Mouse (Mus musculus): ENCODE data around the gene 4930544D05Rik. TPM values are rescaled to one million over a fixed set of nuclear protein-coding genes. Genes with fewer than 3 reads are reported as not detected.

4930544D05Rik gene
- polyA plus RNA-seq, 1 experiment from 2014 or later: not detected

DNA sequence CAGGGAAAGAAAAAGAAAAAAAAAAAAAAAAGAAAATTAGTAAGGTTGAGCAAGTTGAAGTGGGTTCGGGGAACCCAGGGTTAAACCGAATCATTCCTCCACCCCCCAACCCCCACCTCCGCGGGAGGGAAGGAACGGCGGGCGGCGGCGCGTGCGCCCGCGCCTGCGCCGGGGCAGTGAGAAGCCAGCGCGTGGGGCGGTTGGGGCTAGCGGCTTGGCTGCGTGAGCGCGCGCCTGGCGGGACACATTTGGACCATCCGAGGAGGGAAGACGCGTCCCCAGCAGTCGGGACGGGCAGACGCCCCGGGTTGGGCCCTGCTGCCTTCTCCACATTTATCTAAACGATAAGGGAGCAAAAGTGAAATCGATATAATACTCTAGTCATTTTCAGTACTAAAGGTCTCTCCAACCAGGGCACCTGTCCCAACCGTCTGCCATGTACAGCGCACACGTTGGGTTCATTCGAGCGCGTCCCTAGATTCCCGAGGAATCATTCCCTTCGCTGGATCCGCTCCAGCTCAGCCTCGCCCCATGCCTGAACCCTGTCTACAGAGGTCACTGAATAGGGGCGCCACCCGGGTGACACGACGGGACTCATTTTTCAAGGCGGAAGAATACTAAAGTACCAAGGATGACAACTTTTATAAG lies 39.4 kb downstream of the 4930544D05Rik start:
- peaks cover 13% of the 10 kb centered on the region for H3K4me1 ChIP-seq (replicated peaks; ENCODE audit: control insufficient read depth, insufficient read depth, low read length)
- ATAC-seq: peak; percentile 60
- H3K36me3 ChIP-seq (ENCODE audit: control insufficient read depth, insufficient read depth): peaks cover 26% of the 10 kb centered on the region
- TF ChIP-seq CTCF (IDR thresholded peaks at IDR 0.05; ENCODE audit: low read depth): no peak
- peak overlapping the region; percentile 100 for H3K4me3 ChIP-seq (ENCODE audit: low read depth, low read length)
- H3K27me3 ChIP-seq (replicated peaks; ENCODE audit: control insufficient read depth, insufficient read depth, low read length): no peaks in the 10 kb centered on the region
- under 1% methylated on average over 48 of the region's 48 CpGs for WGBS
- H3K27ac ChIP-seq (ENCODE audit: low read depth, low read length): peak overlapping the region; percentile 99
- peak overlapping the region; percentile 91 for H3K4me2 ChIP-seq (replicated peaks; ENCODE audit: low read depth)
- H3K9me3 ChIP-seq (ENCODE audit: control insufficient read depth): no peaks in the 10 kb centered on the region
- peak overlapping the region; percentile 45 for H3K9ac ChIP-seq (ENCODE audit: low read depth, low read length)

DNA sequence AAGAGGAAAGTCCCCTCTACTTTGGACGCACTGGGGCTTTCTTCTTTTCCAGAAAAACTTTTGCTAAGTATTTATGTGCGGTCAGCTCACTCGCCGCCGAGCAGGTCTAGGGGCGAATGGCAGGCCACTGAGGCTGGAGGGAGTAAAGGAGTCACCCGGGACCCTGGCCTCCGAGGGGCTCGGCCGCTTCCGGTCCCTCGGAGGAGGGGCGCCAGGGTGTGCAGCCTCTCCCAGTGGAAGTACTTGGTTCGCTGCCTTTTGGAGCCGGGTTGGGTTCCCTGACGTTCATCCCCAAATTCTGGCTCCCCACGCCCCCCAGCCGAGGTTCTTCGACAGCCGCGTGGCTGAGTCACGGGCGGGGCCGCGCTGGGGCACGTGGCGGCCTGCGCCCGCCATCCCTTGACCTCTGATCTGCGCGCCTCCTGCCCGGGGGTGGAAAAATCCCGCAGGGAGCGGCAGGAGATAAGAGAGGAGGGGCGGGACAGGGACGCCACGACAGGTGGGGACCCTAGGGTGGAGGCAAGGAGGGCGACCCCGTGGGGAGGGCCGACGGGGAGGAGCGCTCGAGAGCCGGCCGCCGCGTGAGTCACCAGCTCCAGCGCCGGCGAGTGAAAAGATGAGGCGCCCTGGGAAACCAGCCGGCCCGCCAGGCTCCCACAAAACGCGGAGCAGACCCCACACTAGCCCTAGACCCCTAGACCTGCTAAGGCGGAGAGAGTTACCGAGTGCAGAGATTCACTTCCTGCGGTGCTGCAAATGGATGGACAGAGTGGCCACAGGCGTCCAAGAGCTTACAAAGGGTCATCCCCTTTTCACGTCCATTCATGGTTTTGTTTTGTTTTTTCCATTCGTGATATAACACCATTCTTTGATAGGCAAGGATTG lies 40.2 kb downstream of the 4930544D05Rik start:
- Histone ChIP-seq H3K4me2 (replicated peaks; ENCODE audit: low read depth) (peak overlapping the region; percentile 91), H3K9me3 (ENCODE audit: control insufficient read depth) (no peaks in the 10 kb centered on the region), H3K9ac (ENCODE audit: low read depth, low read length) (peak overlapping the region; percentile 45), H3K4me3 (ENCODE audit: low read depth, low read length) (peak overlapping the region; percentile 100), H3K4me1 (replicated peaks; ENCODE audit: control insufficient read depth, insufficient read depth, low read length) (peaks cover 13% of the 10 kb centered on the region), H3K27me3 (replicated peaks; ENCODE audit: control insufficient read depth, insufficient read depth, low read length) (no peaks in the 10 kb centered on the region), H3K27ac (ENCODE audit: low read depth, low read length) (peak overlapping the region; percentile 99), H3K36me3 (ENCODE audit: control insufficient read depth, insufficient read depth) (peaks cover 20% of the 10 kb centered on the region; the same call in 1 of the 2 replicates)
- TF ChIP-seq CTCF (IDR thresholded peaks at IDR 0.05; ENCODE audit: low read depth): no peak
- 1% methylated on average over 61 of the region's 61 CpGs for WGBS
- 0 out of 2 replicates have a peak, but pooled peaks have one; percentile 17 for ATAC-seq

DNA sequence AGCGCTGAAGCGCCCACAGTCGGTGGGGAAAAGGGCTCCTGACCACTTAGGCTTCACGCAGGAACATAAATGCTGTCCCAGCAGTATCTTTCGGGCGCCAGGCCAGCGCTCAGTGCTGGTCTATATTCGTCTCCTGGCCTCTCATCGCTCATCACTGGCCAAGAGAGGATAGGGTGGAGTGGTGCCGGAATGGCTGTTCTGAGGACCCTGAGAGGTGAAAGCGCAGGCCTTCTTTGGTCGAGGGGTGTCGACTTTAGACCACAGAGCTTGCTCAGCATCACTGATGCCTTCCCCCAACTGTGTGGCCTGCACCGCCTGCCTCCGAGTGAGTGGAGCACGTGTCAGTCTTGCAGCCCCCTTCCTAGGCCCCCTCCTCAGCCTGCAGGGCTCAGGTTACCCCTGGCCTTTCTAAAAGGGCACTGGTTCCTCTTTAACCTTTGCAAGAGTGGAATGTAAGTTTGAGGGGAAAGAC lies 40.8 kb downstream of the 4930544D05Rik start:
- WGBS: 11% methylated on average over 16 of the region's 16 CpGs
- H3K9ac ChIP-seq (ENCODE audit: low read depth, low read length): peak overlapping the region; percentile 45; the same call in 1 of the 2 replicates
- H3K4me2 ChIP-seq (replicated peaks; ENCODE audit: low read depth): peak overlapping the region; percentile 91
- no peaks in the 10 kb centered on the region for H3K9me3 ChIP-seq (ENCODE audit: control insufficient read depth)
- peak overlapping the region; percentile 100 for H3K4me3 ChIP-seq (ENCODE audit: low read depth, low read length)
- no peaks in the 10 kb centered on the region for H3K27me3 ChIP-seq (replicated peaks; ENCODE audit: control insufficient read depth, insufficient read depth, low read length)
- peaks cover 14% of the 10 kb centered on the region; the same call in 1 of the 2 replicates for H3K36me3 ChIP-seq (ENCODE audit: control insufficient read depth, insufficient read depth)
- peak overlapping the region; percentile 99 for H3K27ac ChIP-seq (ENCODE audit: low read depth, low read length)
- ATAC-seq: no peak
- peaks cover 10% of the 10 kb centered on the region for H3K4me1 ChIP-seq (replicated peaks; ENCODE audit: control insufficient read depth, insufficient read depth, low read length)
- TF ChIP-seq CTCF (IDR thresholded peaks at IDR 0.05; ENCODE audit: low read depth): 0 out of 2 replicates have a peak, but pooled peaks have one; percentile 4

DNA sequence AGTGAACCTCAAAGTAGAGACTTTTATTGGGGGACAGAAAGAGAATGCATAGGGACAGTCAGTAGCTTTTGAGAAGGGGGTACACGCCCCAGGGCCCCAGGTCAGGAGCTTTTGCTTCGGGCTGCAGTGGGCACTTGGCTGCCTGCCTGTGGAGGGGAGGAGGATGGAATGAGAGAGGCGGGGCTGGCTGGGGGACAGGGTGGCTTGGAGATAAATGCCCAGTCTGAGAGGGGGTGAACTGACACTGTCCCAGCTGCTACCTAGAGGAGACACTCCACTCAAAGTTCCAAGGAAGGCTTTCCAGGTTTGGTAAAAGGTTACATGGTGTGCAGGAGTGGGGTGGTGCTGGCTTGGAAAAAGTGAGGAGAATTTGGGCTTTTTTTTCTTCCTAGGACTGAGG lies 41.3 kb downstream of the 4930544D05Rik start, which contains the start of gene Eno3:
TSS of gene Eno3 (plus strand) at position 239 of the 400 bp plus-strand sequence.
- Histone ChIP-seq H3K27me3 (replicated peaks; ENCODE audit: control insufficient read depth, insufficient read depth, low read length) (no peaks in the 10 kb centered on the region), H3K36me3 (ENCODE audit: control insufficient read depth, insufficient read depth) (peaks cover 12% of the 10 kb centered on the region), H3K4me2 (replicated peaks; ENCODE audit: low read depth) (peak within 1 kb of the TSS; percentile 91), H3K27ac (ENCODE audit: low read depth, low read length) (peak within 1 kb of the TSS; percentile 99), H3K4me3 (ENCODE audit: low read depth, low read length) (peak within 1 kb of the TSS; percentile 100), H3K9me3 (ENCODE audit: control insufficient read depth) (no peaks in the 10 kb centered on the region), H3K9ac (ENCODE audit: low read depth, low read length) (peak within 1 kb of the TSS; percentile 45), H3K4me1 (replicated peaks; ENCODE audit: control insufficient read depth, insufficient read depth, low read length) (peaks cover 10% of the 10 kb centered on the region)
- TF ChIP-seq CTCF (IDR thresholded peaks at IDR 0.05; ENCODE audit: low read depth): no peak
- 32% methylated on average over 3 of the region's 3 CpGs for WGBS
- ATAC-seq: no peak

DNA sequence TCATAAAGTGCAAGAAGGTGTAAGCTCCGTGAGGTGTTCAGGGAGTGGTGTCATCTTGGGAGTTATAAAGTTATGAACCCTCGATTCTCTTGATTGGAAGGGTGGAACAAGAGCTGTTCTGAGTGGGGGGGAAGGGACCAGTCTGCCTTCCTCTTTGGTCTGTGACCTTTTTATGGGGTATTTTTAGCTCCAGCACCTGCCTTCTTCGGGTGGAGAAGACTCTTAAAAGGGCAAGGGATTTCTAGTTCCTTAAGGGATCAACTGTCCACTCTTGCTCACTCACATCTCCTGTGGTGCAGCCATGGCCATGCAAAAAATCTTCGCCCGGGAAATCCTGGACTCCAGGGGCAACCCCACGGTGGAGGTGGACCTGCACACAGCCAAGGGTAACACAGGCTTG lies 41.9 kb downstream of the 4930544D05Rik start:
- ATAC-seq: no peak

DNA sequence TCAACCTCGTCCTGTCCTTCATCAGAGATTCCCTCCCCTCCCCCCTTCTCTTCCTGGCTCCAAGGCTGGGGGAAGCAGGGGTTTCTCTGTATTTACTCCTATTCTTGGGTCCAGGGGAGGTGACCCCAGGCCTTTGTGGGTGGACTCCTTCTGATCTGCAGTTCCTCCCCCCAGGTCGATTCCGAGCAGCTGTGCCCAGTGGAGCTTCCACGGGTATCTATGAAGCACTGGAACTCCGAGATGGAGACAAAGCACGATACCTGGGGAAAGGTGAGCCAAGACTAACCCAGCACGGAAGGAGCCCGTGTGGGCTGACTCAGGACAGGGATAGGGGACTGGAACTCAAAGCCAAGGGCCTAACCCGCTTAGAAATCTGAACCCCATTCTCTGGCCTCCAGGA lies 42.3 kb downstream of the 4930544D05Rik start:
- no peak for TF ChIP-seq CTCF (IDR thresholded peaks at IDR 0.05; ENCODE audit: low read depth)
- H3K4me3 ChIP-seq (ENCODE audit: low read depth, low read length): no peak overlapping the region
- ATAC-seq: no peak
- no peak overlapping the region for H3K27ac ChIP-seq (ENCODE audit: low read depth, low read length)
- H3K9ac ChIP-seq (ENCODE audit: low read depth, low read length): no peak overlapping the region
- no peak overlapping the region for H3K4me2 ChIP-seq (replicated peaks; ENCODE audit: low read depth)
- WGBS: 67% methylated on average over 9 of the region's 9 CpGs
- no peaks in the 10 kb centered on the region for H3K9me3 ChIP-seq (ENCODE audit: control insufficient read depth)
- peaks cover 10% of the 10 kb centered on the region for H3K4me1 ChIP-seq (replicated peaks; ENCODE audit: control insufficient read depth, insufficient read depth, low read length)
- H3K36me3 ChIP-seq (ENCODE audit: control insufficient read depth, insufficient read depth): peaks cover 12% of the 10 kb centered on the region
- no peaks in the 10 kb centered on the region for H3K27me3 ChIP-seq (replicated peaks; ENCODE audit: control insufficient read depth, insufficient read depth, low read length)

More for the DNA sequence above, 41.9 kb downstream of the 4930544D05Rik start:
- Histone ChIP-seq H3K36me3 (ENCODE audit: control insufficient read depth, insufficient read depth) (peaks cover 12% of the 10 kb centered on the region), H3K27ac (ENCODE audit: low read depth, low read length) (no peak overlapping the region), H3K9me3 (ENCODE audit: control insufficient read depth) (no peaks in the 10 kb centered on the region), H3K27me3 (replicated peaks; ENCODE audit: control insufficient read depth, insufficient read depth, low read length) (no peaks in the 10 kb centered on the region), H3K4me1 (replicated peaks; ENCODE audit: control insufficient read depth, insufficient read depth, low read length) (peaks cover 10% of the 10 kb centered on the region), H3K4me2 (replicated peaks; ENCODE audit: low read depth) (no peak overlapping the region), H3K4me3 (ENCODE audit: low read depth, low read length) (no peak overlapping the region), H3K9ac (ENCODE audit: low read depth, low read length) (no peak overlapping the region)
- WGBS: 36% methylated on average over 6 of the region's 6 CpGs
- no peak for TF ChIP-seq CTCF (IDR thresholded peaks at IDR 0.05; ENCODE audit: low read depth)

Measured in intestine, postnatal 0 days (tissue).